Mouse (Mus musculus) cerebral cortex, adult 2 months (tissue): ENCODE data around the gene Fbxl13.

Experiments used
- WGBS: fragments of 180-500 bp; shearing (Covaris S2); methylation state at CpG from one replicate; pipeline ENCODE4 v1.1.7; 2018; 5-methylcytosine and 5-hydroxymethylcytosine counted together

Fbxl13 gene

DNA sequence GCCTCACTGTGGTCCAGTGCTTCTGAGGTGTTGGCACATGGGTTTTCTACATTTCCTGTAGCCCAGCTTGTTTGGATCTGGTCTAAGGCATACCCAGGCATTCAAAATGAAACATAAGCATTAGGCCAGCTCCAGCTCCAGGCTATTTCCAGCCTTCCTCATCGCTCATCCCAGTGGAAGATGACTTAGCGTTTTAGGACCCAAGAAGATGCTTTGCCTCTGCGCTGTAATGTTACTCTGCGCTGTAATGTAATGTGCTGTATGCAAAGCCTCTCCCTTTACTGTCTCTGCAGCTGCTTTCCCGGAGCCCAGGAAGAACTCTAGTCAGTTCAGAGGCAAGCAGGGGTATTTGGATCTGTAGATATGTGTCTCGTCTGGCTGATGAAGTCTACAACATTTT is 12.6 kb upstream of the Fbxl13 start:
- 61% methylated on average over 6 of the region's 6 CpGs for WGBS

DNA sequence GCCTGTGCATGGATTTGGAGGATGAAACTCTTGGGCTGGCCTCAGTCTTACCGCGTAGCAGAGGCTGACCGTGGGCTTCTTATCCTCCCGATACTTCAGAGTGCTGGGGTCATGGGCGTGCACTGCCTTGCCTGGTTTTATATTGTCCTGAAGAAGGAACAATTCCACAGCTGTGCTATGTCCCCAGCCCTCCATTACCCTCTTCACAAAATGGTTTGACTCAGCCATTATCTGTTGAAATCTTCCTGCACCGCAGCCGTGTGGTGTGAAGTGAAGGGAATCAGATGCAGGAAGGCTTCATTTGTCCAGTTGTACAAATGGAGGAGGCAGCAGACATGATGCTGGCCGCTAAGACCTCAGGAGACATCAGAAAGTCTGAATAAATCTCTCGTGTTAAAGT is 11.5 kb upstream of the Fbxl13 start:
- WGBS = 92% methylated on average over 9 of the region's 9 CpGs

DNA sequence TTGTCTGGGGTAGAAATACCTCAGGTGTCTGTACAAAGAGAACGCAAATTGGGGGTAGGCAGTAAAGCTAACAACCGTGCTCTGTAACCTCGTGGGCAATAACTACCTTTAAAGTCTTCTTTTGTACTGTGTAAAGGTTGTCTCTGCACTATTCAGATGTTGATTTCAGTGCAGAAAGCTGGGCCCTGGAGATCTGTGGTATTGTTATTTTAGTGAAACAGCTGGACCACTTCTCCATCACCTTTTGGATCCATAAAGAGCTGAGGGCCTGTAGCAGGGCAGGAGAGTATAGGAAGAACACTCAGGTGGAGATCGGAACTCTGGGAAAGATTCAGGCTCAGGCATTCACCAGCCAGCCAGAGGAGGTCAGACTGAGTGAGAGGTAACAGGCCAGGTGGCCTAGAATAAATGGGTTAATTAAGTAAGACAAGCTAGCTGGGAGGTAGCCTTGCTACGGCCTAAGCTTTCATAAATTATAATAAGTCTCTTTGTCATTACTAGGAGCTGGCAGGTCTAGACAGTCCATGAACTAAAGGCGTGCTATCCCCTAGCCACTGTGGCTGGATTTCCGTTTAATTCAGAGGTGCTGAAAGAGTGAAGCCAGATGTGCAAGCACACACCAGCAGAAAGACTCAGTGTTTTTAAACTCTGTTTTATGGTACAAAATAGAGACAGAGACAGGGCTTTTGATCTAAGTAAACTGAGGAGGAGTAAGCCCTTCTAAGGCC is 6.6 kb upstream of the Fbxl13 start:
- 87% methylated on average over 7 of the region's 7 CpGs for WGBS

DNA sequence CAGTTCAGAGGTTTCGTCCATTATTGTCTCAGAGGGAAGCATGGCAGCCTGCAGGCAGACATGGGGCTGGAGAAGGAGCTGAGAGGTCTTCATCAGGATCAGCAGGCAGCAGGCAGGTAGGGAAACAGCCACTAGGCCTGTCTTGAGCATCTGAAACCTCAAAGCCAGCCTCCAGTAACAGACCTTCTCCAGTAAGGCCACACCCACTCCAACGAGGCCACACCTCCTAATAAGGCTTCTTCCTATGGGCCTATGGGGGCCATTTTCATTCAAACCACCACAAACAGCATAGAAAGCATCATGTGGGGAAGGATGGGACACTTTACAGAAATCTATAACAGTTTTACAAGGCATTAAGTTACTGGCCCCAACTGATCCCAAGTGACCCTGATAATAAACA is 5.3 kb upstream of the Fbxl13 start:
- 88% methylated on average over 2 of the region's 2 CpGs for WGBS

DNA sequence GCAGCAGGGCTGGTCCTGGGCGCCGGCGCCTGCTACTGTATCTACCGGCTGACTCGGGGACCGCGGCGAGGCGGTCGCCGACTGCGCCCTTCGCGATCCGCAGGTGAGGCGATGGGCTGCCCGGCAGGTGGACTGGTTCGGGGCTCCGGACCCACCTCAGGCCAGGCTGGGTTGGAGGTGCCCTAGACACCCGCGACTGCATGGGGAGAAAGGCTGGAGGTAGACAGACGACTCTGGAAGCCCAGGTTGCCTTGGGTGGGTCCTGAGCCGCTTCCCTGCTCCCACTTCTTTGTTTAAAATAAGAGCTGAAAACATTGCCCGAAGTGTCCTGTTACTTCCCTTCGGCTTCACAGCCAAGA is 678 bp upstream of the Fbxl13 start:
- WGBS = under 1% methylated on average over 25 of the region's 25 CpGs

DNA sequence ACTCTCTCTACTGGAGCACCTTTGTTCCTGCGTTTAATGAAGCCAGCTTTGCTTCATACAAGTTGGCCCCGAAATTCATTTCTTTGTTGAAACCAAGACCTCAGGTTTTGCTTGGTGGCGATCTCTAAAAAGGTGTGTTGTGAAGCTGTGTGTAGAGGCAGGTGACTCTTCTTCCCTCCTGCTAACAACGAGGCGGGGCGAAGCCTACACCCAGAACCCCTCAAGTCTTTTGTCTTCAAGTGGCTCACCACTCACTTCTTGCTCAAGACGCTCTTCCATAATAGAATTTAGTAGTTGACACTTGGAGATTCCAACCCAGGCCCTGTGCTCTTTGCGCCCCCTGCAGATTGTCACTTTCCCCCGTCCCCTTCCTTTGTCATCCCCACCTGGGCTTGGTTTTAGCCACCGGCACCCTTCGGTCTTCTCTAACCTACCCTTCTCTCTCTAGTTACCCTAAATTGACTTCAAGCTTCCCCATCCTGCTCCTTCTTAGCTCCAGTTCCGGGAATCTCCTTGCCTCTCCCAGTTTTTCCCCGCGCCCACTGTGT is 469 bp downstream of the Fbxl13 start:
- 19% methylated on average over 14 of the region's 14 CpGs for WGBS

DNA sequence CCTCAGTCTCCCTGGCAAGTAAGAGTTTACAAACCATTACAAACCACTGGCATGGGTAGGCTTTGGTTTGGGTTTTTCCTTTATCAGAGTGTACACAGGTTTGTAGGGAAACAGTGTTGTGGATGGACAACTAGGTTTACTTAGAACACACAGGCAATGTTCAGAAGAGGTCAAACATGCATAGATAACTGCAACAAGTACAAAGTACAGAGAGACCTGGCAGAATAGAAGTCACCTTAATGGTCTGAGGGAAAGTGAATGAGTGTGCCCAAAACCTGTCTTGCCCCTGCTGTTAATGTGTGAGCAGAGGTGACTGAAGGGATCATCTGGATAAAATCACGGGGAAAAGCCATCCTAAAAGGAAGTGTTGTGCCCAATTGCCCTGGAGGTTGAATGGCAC is 1.8 kb downstream of the Fbxl13 start:
- 81% methylated on average over 1 of the region's 1 CpGs for WGBS

DNA sequence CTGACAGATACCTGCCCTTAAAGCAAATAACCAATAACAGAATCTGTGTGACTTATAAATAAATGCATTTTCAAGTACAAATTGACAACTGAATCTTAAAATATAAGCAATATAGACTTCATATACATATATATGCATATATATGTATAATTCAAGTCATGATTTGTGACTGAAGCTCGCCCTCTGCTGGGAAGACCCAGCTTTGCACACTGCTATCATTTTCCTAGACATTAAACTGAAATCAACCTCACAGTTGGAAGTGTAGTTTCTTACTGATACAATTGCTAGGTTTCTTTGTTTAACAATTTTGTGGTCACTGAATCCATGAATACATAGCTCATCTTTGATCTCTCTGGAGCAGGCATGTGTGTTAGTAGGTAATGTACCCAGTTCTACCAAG is 4.5 kb downstream of the Fbxl13 start:
- 0% methylated on average over 1 of the region's 1 CpGs for WGBS

DNA sequence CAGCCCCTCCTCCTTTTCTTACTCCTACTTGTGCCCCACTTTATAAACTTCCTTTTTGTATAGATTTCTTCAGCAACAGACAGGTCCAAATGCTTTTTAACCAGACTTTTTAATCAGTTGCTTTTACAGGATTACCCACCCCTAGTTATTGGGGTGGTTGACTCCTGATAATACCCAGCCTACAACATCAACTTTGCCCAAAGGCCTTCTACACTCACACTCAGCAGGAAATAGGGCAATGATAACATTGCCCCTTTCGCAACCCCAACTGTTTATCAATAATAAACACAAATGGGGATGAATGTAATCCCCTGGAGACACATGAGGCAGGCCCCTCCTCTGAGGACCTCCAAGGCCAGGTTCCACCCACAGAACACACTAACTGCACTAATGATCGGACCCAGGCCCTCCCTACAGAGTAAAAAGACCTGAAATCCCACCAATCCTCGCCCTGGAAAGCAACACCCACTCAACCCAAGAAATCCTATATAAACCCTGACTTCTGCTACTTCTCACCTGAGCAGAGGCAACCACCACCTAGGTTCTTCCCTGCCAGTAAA is 28.9 kb downstream of the Fbxl13 start:
- WGBS = 88% methylated on average over 3 of the region's 3 CpGs

DNA sequence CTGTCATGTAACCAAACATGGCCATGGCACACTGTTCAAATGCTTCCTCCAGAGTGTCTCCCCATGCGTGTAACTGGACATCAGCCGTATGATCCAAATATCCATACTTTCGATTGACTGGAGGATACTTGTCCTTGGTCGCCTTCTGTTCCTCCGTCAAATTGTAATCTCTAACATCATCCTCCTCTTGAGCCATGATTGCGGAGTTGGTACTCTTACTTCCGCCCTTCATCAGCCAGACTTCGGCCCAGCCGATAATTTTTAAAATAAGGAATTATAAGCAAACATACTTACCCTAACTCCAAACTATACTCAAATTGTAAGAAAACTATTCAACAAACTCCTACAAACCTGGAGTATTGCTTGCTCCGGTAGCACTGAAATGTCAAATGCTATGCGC is 31.1 kb downstream of the Fbxl13 start:
- 98% methylated on average over 11 of the region's 11 CpGs for WGBS

DNA sequence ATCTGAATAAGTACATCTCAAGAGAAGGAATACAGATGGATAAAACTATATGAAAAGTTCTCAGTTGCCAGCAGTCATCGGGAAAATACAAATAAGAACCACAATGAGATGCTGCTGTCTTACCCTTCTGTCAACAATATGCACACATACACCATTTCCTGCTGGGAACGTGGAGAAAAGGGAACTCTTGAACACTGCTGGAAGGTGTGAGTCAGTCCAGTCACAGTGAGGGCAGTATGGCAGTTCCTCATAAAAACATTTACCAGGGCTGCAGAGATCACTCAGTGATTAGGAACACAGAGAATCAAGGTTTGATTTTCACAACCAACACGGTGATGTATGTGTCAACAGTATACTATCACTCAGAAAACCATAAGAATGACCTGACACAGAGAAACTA is 34.4 kb downstream of the Fbxl13 start:
- WGBS = 60% methylated on average over 3 of the region's 3 CpGs

DNA sequence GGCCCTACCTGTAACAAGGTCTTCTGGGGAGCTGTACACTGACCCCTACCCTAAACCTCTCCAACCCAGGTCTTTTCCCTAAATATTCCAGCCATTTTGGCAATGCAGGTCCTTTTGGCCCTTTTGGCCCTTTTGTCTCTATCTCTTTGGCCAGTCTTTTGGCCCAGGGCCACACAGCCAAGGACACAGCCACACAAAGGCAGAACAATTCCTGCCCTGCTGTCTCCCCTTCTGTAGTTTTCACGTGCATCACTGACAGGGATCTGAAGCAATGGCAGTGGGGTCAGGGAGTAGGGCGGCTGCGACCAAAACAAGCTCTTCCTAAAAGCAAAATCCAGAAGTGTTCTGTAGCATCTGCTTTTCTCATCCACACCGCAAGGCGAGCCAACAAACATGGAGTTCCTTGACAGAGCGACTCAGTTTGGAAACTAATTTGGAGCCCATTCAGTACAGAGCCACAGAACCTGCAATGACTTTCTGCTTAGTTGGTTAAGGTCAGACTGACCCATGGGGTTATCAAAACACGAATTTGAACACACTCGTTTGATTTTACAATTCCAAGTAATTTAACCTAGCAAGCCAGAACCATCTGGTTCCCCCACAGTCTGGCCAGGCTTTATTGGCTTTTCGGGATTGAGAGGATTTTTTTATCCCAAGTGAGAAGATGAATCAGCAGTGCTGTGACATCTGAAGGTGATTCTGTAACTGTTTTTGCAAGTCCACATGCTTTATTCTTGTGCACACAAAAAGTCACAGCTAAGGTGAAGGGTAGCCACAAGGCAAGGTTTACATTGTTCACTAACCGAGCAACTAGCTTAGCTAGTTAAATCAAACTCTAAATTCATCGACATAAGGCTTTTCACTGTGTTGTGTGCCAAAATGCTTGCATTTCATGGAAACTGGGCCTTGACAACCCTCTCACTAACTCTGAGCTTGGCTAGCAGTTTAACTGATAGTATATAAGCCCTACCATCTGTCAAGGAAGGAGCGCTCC is 36.8 kb downstream of the Fbxl13 start:
- WGBS = 50% methylated on average over 12 of the region's 12 CpGs

DNA sequence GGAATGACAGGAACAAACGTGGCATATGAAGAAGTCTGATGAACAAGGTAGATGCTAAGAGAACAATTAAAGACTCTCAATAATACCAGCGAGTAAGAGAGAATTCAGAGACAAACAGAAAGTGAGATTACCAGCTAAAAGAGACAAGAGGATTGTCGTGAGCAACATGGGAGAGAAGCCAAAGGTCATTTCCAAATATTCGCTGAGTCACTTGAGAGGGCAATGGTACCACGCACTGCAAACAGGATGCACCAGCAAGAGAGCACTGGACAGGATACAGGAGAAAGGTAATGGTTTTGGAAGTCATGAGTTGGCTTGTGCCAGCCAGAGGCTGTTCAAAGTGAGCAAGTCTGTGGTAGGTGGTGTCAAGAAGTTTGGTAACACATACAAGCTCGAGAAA is 39.5 kb downstream of the Fbxl13 start:
- WGBS = 69% methylated on average over 6 of the region's 6 CpGs

DNA sequence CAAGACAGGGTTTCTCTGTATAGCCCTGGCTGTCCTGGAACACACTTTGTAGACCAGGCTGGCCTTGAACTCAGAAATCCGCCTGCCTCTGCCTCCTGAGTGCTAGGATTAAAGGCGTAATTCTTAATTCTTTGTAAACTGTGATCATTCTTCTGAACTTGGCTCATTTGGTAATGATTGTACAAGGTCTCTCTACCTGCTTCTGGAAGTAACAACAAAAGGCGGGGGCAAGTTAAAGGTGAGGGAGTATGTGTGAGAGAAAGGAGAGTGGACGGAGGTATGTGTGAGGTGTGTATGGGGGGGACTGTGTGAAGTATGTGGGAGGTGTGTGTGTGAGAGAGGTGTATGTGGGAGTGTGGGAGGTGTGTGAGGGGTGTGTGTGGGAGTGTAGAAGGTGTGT is 45.5 kb downstream of the Fbxl13 start:
- 88% methylated on average over 4 of the region's 4 CpGs for WGBS

DNA sequence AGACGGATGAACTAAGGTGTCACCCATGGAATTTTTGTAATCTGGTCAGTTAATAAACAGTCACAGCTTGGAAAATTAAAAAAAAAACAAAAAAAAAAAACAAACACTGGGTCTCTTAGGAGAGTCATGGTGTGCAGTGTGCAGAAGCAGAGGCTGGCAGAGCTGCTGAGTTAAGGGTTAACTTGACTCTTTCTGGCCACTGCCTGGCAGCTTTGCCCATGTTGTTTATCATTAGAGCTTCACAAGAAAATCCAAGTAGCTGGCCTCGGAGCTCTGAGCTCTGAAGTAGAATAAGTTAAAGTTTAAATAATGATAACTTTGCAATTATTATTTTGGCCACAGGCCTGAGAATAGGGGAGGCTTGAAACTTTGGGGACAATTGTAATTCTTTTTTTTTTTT is 45.9 kb downstream of the Fbxl13 start:
- 87% methylated on average over 2 of the region's 2 CpGs for WGBS

DNA sequence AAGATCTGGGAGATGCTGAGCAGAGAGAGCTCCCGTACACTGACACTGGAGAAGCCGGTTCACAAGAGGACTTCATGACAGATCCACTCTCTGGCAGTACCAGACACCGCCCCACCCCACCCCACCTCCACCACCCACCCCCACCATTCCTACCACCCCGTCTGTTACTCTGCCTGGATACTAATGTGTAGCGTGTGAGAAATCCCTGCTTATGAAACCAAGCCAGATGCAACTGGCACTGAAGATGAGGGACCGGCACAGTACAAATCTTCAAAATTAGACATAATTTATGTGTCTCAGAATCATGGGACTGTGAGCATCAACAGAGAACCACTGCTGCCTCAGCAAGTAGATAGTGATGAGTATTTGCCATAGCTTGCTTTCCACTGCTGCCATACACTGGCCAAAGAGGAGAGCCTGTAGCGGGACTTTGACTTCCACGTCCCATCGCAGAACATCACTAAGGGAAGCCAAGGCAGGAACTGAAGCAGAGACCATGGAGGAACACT is 52.2 kb downstream of the Fbxl13 start:
- WGBS = 66% methylated on average over 9 of the region's 9 CpGs

DNA sequence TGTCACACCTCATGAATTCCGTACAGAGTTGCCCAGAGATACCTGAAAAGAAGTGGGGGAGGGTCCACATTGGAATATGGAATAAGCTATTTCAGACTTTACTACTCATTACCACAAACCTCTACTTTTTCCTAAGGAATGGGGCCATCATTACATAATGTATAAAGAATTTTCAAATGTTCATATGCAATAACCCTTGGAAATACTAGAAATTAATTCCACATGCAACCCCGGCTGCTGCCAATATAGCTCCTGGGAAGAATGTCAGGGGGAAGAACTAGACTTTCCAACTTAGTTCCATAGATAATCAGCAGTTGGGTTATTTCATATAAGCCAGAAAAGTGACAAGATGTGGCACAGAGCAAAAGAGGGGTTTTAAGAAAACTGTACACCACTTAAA is 53.3 kb downstream of the Fbxl13 start:
- WGBS = 91% methylated on average over 2 of the region's 2 CpGs

DNA sequence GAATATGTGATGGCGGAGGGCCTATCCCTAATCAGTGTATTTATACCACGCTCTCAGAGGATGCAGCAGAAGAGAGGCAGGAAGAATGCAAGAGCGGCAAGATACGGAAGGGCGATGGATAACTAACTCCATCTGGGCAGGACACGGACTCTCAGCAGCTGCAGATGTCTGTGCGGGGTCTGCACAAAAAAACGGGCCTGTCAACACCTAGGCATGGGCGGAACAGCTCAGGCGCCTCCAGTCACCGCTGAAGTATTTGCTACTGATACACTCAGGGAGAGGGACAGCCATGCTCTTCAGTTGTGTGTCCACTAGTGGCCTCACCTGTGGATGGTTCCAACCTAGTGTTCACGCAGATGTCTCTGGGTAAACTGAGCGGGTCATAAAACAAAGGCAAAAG is 57.2 kb downstream of the Fbxl13 start:
- WGBS = 95% methylated on average over 13 of the region's 13 CpGs

DNA sequence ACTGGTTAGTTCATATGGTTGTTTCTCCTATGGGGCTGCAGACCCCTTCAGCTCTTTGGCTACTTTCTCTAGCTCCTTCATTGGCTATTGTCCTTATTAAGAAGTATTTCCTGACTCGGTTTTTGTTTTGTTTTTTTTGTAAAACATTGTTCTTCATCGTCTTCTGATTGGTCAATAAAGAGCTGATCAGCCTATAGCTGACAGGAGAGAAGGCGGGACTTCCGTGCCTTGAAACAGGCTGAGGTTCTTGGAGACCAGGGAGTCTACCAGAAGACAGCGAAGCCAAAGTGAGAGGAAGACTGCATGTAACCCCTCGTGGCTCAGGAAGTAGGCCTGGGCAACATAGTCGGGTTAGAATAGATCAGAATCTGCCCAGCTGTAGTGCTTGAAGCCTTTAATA is 57.8 kb downstream of the Fbxl13 start:
- 83% methylated on average over 7 of the region's 7 CpGs for WGBS

DNA sequence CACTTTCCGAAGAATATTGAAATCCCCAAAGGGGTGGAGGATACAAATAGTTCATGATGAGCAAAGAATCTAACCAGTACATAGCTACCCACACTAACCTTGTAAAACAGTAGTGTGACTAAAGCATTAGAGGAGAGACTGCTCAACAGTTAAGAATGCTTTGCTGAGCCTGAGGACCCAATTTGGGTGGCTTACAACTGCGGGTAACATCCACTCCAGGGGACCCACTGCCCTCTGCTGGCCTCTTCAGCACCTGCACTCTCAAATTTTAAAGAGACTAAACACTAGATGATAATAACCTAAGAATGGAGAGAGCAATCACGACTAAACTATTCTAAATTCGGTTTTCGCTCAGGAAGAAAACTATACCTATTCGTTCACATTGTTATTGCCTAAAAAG is 58.7 kb downstream of the Fbxl13 start:
- WGBS = 49% methylated on average over 6 of the region's 6 CpGs

DNA sequence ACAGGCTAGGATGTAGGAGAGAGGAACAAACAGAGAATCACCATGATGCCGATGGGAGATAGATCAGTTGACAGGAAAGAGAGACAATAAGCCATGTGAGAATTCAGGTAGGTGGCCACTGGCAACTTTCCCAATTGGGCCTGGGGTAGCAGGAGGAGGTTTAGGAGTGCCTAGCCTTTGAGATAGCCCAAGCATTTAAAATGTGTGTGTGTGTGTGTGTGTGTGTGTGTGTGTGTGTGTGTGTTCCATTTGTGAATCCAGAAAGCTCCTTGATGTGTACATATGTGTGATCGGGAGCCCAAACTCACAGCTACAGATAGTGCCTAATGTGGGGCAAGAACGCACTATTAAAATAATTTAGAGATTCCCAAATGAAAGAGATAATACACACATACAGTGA is 67.3 kb downstream of the Fbxl13 start:
- 85% methylated on average over 3 of the region's 3 CpGs for WGBS

DNA sequence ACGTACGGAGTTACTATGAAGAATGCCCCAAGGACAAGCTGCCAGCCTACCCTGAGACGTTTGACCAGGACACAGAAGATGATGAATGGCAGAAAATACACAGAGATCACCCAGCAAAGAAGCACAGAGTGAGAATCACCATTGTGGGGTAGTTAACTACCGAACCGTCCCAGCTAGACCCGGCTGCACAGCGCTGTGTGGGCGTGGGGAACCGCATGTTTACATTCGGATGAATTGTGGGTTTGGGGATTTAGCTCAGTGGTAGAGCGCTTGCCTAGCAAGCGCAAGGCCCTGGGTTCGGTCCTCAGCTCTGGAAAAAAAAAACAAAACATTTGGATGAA is 70.3 kb downstream of the Fbxl13 start:
- WGBS = 91% methylated on average over 13 of the region's 13 CpGs
